Mouse (Mus musculus) spleen, postnatal 14 days (tissue): ENCODE data around the gene Bag6.

Experiments
- DNase-seq, 2 experiments: peaks; one replicate each; pipeline ENCODE4 v3.0.0; 2021 to 2022; ENCODE audit warnings: low spot score in 2 of 2

Gene Bag6

DNA sequence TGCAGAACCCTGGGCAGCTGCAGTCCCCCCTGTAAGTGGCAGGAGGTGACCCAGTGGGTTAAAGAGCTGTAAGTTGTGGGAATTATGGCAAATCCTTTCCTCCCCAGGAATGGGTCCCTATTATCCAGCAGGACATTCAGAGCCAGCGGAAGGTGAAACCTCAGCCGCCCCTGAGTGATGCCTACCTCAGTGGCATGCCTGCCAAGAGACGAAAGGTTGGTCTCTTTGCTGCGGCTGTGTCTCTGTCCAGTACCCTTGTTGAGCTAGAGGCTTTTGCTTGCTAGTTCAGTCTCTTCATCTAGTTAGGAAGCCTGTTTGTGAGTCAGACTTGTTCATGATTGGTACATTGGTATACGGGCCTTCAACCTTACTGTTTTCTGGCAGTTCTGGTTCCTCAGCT, 11.2 kb downstream of the Bag6 start:
- DNase-seq, result no peak

DNA sequence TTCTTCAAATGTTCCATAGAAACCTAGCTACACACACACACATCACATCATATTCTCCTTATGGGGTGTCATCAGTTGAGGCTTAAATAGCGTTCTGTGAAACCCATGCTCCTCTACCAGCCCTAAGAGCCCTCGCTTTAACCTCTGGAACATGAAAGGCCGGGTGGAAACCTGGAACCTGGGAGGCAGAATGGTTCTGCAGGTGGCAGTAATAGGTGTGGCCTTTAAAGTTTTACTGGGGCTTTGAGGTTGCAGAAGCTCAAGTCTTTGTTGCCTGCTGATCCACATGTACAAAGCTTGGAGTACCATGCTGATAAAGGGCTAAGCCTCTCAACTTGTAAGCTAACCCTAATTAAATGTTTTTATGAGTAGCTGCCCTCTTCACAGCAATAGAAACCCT, 12.4 kb downstream of the Bag6 start:
- no peak for DNase-seq

DNA sequence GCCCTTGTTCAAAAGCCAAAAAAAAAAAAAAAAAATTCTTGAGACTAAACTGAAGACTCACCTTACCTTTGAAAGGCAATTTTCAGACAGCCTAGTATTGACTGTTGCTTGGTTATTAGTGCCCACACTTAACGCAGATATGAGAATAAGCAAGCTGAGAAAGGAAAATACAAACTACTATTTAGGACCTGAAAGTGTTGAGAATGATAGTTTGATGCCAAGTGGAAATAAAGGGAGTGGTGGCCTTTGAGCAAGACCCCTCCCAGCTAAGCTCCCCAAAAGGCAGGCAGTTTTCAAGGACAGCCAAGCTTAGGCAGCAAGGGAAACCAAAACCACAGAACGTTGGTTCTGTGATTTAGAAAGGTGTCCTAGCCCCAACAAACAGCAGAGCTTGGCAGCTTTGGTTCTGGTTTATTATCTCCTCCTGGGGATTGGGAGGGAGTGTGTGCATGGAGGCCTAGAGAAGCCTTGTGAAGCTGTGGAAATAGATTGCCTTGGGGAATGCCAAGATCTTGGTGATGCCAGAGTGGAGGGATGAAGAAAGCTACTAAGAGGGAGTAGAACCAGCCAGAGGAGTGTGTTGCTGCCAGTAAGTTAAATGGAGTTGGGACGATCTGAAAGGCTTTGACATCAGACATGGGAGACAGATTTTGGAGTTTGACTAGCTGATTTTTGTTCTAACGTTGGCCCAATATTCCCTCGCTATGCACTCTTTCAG, 13.1 kb downstream of the Bag6 start:
- no peak for DNase-seq

DNA sequence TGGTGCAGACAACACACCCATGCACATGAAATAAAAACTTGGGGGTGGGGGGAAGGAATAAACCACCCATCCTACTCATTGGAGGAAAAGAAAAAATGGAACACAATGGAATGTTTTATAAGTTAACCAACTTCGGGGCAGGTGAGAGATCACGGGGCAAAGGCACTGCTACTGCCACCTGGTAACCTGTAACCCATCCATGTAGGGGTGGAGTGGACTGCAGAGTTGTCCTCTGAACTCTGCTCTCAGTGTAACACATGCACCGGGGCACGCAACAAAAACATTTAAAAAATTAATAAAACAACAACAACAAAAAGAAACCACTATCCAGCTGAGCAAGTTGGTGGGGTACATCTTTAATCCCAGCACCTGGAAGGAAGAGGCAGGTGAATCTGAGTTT, 17.1 kb downstream of the Bag6 start:
- DNase-seq, result no peak

DNA sequence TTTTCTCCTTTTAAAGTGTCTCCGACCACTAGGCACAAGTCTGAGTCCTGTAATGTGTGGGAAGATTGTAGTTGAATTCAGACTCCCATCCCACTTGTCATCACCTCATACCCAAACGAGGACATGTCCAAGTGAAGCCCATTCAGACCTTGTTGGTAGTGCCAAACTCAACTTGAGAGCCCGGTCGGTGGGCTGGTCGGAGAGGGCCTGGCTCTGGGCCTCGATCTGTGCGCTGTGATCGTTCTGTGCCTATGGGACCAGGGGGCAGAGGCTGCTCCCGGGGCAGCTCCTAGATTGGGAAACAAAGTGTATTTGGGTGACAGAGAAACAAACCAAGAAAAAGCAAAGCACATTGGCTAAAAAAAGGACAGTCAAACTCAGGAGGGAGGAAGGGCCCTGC, 18.1 kb downstream of the Bag6 start:
- DNase-seq, result no peak

DNA sequence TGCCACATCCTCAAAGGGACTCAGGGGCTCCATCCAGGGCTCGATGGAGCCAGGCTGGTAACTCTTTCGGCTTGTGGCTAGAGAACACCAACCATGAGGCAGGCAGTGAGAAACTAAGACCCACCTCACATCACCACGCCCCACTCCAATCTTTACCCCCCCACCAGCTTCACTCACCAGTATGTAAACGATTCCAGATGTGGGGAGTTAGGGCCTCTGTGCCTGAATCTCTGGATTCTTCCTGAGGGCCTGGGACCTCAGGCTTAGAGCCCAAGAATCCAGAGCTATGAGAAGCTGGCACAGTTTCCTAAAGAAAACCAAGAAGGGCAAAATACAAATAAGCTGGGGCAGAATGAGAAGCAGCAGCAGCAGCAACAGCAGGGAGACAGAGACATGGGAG, 19.0 kb downstream of the Bag6 start:
- DNase-seq, result no peak

DNA sequence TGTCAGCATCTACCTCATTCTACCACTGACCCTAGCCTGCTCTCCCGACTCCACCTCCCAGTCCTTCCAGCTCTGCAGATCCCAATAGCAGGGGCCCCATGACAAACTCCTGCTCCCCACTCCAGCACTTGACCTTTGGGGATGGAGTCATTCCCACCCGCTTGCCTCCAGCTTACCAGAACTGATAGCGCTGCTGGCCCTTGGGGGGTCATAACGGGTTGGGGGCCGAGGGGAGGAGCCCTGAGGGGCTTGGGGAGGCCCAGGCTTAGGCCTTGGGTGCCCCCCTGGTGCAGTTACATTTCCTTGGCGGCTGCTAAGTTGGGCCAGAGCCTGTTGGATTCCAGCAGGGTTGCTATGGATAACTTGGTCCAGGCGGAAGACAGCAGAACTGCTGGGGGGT, 19.6 kb downstream of the Bag6 start:
- DNase-seq, result no peak

DNA sequence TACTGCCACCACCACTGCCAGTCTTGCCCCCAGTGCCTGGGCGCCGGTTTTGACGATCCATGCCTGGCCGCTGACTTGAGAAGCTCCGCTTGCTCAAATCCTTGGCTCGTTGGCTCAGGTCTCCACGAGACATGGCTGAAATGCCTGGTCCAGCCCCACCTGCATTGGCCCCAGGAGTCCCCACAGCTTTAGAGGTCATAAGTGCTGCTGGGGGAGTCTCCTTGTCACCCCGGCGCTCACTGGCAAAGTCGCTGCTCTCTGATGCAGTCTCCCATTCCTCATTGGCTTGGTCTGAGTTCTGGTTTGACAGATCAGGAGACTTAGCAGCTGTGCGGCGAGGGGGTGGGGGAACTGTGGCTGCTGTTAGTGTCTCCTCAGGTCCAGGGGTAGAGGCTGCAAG, 20.5 kb downstream of the Bag6 start:
- no peak for DNase-seq

DNA sequence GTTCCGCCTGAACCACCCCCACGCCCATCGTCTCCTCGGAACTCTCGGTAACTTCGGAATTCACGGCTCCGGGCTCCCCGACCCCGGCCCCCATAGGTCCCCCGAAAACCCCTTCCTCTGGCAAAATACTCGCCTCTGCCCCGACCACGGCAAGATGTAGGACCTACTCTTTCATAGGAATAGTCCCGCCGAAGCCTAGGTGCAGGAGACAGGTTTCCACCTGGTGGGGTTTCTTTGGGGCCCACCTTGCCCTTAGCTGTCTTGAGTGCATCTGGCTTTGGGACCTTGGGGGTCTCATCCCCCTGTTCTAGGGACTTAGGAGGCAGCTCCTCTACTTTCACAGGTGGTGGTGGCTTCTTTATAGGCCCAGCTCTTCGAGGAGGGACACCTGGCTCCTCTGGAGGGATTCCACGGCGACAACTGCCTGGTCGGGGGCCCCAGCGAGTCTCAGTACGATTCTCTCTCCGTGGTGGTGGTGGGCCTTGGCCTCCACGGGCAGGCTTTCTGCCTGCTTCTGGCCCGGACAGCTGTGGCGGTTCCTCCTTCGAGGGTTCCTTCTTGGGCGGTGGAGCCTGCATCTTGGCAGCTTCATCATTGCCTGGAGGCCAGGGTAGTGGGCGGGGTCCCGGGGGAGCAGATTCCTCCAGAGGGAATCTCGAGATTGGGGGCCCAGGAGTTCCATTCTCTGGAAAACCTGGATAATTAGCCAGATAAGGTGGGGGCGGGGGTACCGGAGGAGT, 21.7 kb downstream of the Bag6 start:
- no peak for DNase-seq

DNA sequence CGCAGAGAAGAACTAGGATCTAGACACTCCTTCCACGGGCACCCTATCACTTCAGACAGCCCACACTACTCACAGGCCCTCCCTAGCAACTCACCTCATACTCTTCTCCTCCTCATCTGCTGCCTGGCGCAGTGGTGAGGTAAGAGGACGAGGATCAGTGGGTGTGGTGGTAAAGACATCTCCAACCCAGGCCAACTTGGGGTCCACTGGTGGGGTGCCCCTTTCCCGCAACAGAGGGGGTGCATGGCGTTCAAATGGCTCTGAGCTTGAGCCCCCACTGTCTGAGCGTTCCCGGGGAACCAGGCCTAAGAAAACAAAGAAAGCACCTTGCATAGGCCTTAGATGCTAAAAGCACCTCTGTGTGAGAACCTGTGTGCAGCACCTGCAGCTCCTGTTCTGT, 22.3 kb downstream of the Bag6 start:
- no peak for DNase-seq

DNA sequence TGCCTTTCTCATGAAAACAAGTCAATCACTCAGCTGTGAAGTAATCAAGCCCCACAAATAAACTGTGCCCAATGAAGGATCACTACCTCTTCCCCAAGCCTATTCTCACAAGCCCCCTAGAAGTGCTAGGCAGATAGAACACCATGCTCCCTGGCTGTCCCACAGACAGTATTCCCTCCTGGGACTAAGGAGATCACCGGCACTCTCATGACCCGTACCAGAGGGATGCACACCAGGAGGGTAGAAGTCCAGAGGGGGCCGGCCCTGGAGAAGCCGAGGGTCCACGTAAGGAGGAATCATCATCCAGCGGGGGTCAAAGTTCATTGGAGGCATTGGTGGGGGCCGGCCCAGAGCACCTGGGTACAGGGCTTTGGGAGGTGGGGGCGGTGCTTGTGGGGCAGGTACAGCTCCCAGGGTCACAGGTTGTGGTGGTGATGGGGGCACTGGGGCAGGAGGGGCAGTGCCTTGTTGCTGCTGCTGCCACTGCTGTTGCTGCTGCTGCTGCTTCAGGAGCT, 22.7 kb downstream of the Bag6 start:
- DNase-seq, result no peak

DNA sequence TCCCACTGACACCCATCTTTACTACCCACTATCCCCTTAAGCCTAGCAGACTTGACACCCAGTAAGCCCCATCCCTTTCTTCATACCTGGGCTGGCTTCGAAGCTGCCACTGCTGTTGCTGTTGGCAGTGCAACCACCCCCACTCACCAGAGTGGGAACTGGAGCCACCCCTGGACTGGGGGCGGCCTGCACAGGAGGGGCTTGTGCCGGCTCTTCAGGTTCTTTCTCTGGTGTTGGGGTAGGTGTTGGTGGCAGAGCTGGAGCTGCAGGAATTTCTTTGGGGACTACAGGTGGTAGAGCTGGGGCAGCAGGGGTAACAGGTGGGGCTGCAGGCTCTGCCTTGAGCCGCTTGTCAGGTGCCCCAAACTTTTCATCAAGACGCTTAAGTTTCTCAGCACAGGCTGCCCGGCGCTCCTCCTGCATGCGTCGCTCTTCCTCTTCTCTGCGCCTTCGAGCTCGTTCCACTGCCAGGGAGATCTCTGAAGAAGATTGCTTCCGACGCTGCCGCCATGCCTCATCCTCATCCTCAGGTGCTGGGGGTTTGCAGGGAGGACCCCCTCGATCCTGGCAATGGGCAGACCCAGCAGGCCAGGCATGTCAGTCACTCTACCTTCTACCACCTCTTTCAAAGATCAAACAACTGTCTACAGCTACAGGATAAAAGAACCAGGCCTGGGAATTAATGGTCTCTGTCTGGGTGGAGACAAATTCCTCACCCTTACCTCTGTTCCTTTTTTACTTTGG, 24.0 kb downstream of the Bag6 start:
- no peak for DNase-seq

DNA sequence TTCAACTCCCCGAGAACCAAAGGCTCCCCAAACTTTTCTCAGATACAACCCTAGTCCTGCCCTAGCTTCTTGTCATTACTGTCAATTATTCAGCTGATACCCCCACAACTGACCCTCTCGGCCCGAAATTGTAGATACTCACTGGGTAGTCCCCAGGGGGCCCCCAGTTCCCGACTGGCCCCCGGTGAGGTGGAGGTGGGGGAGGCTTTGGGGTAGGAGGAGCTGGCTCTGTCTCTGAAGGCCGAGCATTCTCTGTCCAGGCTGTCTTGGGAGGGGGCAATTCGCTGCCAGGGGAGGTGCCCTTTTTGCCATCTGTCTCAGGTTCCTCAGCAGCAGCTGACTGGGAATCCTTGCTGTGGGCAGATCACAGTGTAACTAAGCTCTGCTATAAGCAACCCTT, 24.7 kb downstream of the Bag6 start:
- DNase-seq, result no peak

DNA sequence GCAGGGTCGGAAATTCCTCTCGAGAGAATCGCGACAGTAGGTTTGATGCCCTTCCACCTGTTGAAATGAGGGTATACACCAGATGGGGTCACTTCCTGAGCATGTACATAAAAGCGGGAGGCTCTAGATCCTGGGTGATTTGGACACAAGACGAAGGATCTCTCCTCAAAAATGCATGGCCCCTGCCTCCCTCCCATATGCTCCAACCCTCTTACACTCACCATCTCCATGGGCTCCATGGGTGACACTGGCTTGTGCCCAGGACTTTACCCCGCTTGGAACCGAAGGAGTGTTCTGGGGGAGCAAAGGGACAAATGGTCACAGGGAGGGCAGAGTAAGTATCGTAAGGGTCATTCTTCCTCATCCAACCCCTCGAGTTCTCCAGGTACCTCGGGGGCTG, 26.4 kb downstream of the Bag6 start:
- DNase-seq, result no peak

DNA sequence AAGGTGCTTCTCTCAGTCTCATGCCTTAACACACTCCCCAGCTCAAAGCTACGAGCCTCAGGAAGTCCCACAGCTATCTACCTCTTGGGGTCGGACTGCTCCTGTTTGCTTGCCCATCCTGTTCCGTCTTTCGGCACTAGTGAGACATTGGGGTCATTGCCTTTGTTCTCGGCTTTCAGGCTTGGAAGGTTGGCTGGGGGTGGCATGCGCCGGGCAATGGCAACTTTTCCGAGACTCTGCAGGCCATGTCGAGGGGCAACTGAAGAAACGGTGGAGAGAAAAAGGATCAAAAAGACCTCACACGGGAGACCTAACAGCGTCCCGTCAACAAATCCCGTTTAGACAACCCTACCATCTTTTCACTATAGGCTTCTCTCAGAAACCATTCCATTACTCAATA, 27.1 kb downstream of the Bag6 start:
- no peak for DNase-seq

DNA sequence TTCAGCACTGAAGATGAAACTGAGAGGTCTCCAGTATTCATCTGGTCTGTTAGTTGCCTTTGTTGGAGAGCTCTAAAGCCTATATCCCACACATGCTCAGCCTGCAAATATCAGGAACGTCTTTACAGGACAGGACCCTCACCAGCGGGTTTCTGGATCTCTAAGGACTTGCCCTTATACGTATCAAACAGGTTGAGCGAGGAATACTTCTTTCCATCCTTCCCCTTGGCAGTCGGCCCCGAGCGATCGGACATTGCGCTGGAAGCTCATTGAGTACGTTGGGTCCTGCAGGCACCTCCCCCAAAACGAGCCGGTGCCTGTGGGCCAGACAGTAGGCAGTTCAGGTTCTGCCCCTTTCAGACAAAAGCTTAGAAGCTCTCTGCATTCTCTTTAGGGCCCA, 27.8 kb downstream of the Bag6 start:
- no peak for DNase-seq

DNA sequence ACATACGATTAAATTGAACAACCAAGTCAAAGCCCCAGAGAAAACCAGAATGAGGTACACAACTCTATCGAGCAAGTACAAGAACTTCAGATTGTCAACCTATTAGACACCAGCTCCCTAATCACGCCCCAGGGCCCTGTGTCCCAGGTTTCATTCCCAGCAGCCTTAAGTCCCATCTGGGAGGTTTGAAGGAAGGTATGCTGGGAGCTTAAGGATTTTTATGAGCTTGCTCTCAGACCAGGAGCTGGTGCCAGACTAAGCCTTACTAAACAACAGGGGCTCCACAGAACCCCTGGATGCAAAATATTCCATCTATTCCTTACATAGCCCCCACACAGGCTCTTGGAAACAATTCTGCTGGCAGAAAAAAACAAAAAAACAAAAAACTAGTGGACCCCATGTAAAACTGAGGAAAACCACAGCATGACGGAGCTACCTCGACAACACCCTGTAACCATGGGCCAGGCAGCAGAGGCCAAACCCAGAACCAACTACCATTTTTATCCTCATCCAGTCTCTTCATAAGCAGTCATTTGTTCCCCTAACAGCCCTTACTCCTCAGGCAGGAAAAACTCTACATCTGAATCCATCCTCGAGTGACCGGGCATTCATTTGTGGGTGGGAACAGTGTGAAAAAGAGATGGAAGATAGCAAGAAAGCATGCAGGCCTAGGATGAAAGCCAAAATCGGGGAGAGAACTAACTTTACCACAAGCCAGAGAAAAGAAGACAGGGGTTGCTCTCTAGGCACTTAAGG, 28.5 kb downstream of the Bag6 start:
- no peak for DNase-seq

DNA sequence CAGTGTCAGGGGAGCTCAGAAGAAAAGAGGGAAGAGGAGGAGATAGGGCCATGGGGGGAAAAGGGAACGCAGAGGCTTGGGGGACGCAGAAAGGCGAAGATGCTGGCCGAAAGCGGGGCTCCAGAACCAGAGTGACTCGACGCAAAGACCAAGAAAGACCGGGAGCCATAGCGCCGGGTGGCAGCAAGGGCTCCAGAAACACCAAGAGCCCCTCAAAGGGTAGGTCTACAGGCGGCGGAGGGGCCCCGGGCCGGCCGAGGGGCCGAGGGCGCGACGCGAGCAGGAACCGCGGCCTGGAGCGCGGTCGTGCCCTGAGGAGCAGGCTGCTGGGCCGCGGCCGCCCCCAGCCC, 29.2 kb downstream of the Bag6 start:
- DNase-seq, result no peak

DNA sequence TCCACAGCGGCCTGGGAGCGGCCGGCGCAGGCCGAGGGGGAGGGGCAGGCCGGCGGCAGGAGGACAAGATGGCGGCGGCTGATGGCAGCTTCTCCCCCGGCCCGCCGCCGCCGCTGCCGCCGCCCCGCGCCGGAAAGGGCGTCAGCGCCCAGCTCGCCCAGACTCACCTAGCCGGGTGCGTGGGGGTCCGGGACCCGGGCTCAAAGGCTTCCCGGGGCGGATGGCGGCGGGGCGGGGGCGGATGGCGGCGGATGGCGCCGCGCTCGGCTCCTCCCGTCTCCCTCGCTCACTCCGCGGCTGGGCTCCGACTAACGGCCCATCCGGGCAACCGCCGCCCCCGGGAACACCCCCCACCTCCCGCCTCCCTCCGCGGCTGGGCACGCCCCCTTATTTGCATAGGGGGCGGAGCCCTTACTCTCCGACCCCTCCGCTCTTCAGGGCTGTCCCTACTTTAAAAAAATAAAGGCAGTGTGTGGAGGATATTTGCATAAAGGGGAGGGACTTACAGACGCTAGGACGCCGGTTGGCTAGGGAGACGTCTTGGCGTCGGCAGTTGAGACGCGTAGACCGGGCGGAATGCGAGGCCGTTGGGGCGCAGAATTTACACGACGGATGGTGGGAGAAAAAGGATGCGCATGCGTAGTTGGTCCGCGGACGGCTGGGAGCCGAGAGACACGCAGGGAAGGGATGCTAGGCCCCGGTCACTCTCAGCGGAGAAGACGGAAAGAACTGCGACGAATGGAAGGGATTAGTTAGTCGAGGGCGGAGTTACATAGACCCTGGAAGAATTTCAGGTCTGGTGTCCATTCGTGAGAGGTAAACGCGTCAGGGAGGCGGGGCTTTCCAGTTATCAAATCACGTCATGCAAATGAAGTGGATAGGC, 29.8 kb downstream of the Bag6 start, which contains the start of gene Prrc2a:
Prrc2a (minus strand) TSS at position 330 of the 883 bp plus-strand sequence.
- peak; percentile 89 to 91 for DNase-seq

DNA sequence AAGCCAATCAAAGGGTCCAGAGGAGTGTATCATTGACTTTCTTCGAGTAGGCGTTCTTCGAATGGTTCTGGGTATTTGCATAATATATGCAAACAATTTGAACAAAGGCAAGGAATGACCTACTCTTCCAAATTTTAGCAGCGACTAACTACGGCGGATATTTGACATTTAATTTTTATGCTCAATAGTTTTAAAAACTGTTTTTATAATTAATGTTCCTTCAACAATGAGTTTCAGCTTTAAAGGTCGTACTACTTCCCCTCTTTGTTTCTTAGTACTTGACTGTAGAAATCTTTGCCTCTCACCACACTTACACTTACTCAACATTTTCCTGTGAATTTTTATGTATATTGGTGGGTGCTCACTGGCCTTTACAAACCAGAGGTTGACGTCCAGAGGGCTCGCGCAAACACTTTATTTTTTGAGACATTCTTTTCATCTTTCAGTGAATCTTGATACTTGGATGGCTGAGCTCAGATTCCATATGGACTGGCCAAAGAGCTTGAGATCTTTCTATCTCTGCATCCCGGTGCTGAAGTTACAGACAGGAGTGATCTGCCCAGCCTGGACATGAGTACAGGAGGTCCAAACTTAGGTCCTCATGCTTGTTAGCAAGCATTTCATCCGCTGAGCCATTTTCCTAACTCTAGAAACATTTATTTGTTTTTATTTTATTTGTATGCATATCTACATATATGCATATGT, 30.6 kb downstream of the Bag6 start:
- no peak for DNase-seq
